Mouse (Mus musculus) ES-Bruce4 (cell line): ENCODE measurements around the gene Daglb.

ENCODE experiments used
- CTCF ChIP-seq: IDR thresholded peaks from one replicate; pipeline ENCODE4 v1.8.1; 2011; ENCODE audit warnings: low read depth, low read length
- EP300 ChIP-seq: IDR thresholded peaks from 2 replicates; pipeline ENCODE4 v1.6.1; 2011; ENCODE audit warnings: low read depth, low read length; ENCODE audit not compliant: insufficient read depth
- POLR2A ChIP-seq: IDR thresholded peaks from one replicate; pipeline ENCODE4 v1.8.1; 2011; ENCODE audit warnings: low read length; ENCODE audit not compliant: insufficient read depth

DNA sequence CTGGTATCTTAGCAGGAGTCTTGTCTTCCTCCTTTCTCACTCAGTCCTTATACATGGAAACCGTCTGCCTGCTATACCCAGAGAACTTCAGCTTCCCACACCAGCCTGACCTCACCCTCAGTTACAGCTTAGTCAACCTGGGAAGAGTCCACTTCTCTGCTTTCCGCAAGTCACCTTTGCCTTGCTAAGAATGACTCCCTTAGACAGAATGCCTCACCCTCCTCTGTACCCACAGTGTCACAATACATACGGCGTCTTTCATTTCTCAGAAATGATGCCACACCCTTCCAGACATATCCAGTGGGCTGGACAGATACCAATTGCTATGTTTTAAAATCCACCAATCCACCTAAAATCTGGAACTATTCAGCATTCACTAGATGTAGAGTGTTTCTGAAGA, 47.9 kb downstream of the Daglb start:
- TF ChIP-seq EP300 (no peak), POLR2A (no peak), CTCF (no peak)
